Mouse (Mus musculus) c-Kit-positive CD71-positive TER-119-negative erythroid progenitor cells, embryonic 14.5 days (primary cell): ENCODE measurements around the gene Zkscan5.
A peak's percentile ranks its signal among the peaks of the same experiment; 100 is the strongest.
"Not testable (repeated sequence)": the region's sequence is repeated elsewhere in the genome, so short reads cannot be mapped to it uniquely, and the experiment has no call there.

ENCODE experiments used
- DNase-seq: peaks from one replicate; pipeline ENCODE4 v3.0.0-alpha.2; 2013; ENCODE audit warnings: low read depth

The Zkscan5 gene

DNA sequence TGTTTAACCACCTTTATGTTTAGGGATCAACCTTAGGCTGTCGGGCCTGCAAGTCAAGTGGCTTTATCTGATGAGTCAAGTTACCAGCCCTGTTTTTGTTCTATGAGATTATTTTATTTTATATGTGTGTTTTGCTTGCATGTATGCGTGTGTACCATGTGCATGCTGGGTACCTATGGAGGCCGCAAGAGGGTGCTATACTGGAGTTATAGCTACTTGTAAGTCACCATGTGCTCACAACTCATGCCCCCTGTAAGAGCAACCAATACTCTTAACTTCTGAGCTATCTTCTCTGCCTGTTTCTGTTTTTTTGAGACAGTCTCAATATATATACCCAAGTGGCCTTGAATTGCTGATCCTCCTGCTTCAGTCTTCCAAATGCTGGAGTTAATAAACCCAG, 9.1 kb downstream of the Zkscan5 start:
- no peak for DNase-seq

DNA sequence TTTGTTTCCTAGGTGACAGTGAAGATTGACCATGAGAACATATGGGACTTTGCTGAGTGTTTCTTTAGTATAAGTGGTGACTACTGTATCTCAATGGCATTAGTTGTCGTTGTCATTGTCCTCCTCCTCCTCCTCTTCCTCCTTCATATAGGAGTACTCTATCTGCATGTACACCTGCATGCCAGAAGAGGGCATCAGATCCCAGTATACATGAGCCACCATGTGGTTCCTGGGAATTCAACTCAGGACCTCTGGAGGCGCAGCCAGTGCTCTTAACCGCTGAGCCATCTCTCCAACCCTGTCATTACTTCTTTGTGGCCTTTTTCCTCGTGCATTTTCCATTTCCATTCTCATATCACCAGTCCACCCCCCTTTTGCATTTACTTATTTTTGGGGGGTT, 10.3 kb downstream of the Zkscan5 start:
- no peak for DNase-seq

DNA sequence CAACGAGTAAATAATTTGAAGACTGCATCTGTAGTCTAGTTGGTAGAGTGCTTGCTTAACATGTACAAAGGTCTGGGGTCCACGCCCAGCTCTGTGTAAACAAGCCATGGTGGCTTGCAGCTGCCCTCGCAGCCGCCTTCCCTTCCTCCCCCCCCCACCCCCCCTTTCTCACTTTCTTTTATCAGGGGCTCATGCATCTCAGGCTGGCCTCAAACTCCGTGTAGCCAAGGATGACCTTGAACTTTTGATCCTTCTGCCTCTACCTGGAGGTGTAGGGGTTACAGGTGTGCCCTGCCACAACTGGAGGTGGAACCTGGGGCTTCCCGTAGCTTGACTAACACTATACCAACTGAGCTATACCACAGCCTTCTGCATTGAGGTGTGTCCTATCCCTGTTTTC, 13.4 kb downstream of the Zkscan5 start:
- DNase-seq = no peak

DNA sequence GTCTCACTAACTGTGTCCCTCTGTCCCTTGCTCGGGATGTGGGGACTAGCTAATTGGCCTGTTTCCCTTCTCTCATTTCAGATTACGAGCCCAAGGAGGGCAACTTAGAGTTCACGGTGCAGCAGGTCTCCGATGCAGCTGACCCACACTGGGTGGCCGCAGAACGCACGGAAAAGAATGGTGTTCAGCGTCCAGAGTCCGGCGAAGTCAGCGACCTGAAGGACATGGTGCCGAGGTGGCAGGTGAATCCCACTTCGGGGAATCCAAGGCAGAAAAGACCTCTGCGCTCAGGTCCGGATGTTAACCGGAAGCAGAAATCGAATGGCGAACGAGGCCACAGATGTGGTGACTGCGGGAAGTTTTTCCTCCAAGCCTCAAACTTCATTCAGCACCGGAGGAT, 13.8 kb downstream of the Zkscan5 start:
- no peak for DNase-seq

DNA sequence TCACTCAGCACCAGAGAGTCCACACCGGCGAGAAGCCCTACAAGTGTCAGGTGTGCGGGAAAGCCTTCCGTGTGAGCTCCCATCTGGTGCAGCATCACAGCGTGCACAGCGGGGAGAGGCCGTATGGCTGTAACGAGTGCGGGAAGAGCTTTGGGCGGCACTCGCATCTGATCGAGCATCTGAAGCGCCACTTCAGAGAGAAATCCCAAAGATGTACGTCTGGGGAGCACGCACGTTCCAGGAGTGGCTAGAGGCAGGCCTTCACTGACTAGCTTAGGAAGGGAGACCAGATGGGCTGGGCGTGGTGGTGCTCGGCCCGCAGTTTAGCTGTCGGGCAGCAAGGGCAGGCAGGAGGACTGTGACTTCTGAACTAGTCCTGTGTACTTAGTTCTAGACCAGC, 14.3 kb downstream of the Zkscan5 start:
- no peak for DNase-seq

DNA sequence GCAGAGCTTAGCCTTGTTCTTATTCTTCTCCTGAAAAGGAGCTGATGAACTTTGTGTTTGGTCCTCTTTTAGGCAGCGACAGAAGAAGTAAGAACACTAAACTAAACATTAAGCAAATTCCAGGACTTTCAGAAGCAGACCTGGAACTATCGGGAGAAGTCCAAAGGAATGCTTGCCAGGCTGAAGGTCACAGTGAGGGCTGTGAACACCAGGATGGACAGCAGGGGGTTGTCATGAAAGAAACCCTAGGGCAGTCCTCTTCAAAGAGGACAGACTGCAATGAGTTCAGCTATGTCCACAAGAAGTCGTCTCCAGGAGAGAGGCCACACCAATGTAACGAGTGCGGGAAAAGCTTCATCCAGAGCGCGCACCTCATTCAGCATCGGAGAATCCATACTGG, 15.6 kb downstream of the Zkscan5 start:
- no peak for DNase-seq

DNA sequence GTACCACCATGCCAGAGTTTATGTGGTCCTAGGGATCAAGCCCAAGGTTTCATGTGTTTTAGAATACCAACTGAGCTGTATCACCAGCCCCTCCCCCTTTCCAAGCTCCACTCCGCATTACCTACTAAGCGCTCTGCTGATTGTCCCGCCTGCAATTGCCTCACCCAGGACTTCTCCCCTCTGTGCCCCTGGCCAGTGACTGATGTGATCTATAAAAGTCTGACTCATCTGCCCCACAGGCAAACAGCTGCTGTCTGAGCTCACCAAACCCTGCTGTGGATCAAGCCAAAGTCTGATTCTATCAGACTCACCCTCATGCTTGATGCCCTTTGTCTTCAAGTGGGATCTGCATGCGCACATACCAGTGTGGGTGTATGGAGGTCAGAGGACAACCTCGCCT, 18.5 kb downstream of the Zkscan5 start:
- DNase-seq = no peak

DNA sequence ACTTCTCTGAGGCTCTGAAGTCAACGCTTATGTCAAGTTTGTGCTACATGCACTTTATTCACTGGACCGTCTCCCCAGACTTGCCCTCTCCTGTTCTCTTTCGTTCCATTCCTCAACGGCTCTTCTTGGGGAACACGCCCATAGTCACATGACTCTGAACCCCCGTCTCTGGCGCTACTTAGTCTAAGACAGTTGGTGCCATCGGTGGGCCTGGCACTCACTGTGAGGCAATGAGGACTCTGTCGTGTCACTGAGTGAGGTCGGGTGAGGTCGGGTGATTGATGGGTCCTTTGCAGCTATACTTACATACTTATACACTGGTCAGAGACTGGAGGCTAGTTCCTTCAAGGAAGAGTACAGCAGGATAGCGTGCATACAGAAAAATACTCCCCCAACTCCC, 19.0 kb downstream of the Zkscan5 start:
- DNase-seq = no peak

DNA sequence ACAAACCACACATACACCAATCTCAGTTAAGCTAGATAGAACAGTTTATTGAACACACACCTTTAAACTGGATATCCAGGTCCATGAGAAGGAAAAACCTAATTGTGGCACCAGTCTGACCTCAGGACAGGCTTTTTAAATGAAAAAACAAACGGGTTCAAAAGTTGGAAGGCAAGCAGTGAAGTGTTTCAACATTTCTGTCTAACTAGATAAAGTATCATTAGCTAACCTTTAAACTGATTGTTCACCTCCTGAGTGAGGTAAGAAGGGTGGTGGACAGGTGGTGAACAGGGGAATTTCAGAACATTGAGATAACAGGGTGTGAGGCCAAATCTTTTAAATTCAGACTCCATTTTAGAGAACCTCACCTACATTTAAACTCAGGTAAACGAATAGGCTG, 22.1 kb downstream of the Zkscan5 start:
- no peak for DNase-seq

DNA sequence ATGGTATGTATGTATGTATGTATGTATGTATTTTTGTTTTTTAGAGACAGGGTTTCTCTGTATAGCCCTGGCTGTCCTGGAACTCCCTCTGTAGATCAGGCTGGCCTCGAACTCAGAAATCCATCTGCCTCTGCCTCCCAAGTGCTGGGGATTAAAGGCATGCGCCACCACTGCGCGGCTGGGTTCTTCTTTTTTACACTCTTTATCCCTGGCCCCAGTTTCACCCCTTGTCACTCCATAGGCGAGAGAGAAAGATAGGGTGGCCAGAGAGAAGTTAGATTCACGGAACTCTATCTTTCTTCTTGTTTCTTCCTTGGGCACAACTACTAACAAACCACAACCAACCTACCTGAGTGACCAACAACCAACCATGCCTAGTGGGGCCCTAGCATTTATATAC, 24.9 kb downstream of the Zkscan5 start:
- DNase-seq = not testable (repeated sequence)

DNA sequence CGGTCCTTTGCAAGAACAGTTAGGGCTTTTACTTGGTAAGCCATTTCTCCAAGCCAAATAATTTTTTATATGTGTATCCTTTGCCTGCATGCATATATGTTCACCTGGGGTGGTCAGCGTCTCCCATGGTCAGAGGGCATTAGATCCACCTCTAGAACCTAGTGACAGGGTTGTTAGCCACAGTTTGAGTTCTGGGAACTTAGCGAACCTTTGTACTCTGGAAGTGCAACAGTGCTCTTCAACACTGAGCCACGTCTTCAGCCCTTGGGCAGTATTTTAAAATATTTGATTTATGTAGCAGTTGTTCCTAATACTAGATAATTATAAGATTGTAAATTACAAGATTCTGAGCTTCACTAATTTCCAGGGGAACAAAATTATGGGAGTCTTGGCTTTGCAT, 26.3 kb downstream of the Zkscan5 start:
- no peak for DNase-seq

DNA sequence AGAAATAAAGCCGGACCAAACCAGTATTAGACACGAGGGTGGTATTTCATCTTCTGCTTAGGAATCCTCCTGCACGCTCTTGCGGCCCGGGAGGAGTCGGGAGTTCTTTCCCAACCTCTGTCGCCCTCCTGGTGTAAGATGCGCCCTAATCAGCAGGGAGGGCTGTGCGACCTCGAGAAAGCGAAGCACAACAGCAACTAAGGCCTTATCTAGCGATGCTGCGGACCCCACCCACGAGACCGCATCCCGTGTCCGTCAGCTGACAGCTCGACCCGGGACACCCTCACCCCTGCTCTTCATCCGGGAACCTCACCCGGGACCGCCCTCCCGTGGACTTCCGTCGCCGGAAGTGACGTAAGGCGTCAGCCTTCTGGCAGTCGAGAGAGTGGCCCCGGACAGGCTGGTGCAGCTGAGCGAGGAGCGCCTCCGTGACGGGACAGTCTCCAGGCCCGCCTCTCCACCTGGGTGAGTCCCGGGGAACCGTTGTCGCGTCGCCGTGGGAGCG, 27.1 kb downstream of the Zkscan5 start, which contains the start of gene Zfp655:
Gene Zfp655 (plus strand): TSS at position 349 of the 505 bp plus-strand sequence.
- peak; percentile 92 for DNase-seq

DNA sequence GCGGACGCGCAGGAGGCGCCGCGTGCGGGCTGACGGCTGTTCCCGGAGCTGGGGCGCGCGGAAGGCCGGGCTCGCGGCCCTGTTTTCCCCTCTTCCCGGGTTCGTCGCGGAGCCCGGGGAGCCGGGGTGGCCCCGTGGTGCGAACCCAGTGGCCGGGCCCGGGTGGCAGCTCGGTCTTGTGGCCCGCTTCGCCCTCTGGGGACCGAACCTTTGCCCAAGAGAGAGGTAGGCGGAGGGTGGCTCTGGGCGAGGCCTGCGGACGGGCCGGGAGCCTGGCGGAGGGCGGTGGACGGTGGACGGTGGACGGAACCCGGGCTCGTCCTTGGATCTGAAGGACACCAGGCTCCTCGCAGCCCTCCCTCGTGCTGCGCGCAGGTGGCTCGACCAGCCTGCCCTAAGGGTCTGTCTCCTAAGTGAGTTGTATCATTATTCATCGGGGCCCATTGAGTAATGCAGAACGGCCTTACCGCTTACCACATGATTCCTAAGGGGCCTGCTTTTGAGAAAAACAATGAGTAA, 27.6 kb downstream of the Zkscan5 start:
- no peak for DNase-seq

DNA sequence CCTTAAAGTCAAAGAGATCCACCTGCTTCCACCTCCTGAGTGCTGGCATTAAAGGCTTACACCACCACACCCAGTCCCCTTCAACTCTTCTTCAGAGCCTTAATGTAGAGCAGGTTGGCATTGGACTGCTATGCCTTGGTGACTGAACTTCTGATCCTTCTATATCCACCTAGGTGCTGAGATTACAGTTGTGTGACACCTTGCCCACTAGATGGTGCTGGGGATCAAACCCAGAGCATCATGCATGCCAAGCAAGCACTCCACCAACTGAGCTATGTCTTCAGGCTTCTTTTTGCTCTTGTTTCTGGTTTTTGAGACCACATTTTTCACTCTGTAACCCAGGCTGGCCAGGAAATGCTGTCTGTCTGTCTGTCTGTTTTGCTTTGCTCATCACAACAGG, 30.3 kb downstream of the Zkscan5 start:
- DNase-seq = no peak

DNA sequence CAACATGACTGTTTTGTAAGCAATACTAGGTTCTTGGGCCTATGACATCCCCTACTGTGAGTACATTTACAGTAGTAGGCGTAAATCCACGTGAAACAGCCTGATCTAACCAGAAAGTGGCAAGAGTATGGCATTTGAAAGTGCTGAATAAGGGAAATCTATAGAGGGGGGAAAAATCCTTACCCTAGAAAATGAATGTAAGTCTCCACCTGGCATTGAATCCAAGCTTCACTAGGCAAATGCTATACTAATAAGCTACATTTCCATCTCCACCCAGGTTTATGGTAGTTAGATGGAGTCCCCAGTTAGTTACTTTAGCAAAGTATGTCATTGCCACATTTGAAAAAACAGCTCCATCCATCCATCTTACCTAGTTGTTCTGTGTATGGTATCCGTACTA, 45.2 kb downstream of the Zkscan5 start:
- DNase-seq = no peak
